Comparison of ENCODE assay signal across 26 mouse cellular contexts in genomic region chr12:75466206-75466605, GRCm38 (mm10). TPM values are rescaled to one million over a fixed set of nuclear protein-coding genes. Genes with fewer than 3 reads are reported as not detected.
A peak's percentile ranks its signal among the peaks of the same experiment; 100 is the strongest.
DNase-seq lines count a peak whose midpoint lies in the region; ATAC-seq and TF ChIP-seq lines count a peak whose summit lies in the region.
"Had no signal": no experiment of that assay in that cellular context is flagged by ENCODE, and none has a peak within 500 bp of the region (broad histone marks: within the 10 kb centered on the region; RNA-seq: fewer than 3 reads in every experiment).

No protein-coding gene starts in this region.

- TF ChIP-seq CTCF in kidney, adult 2 months (conservative IDR thresholded peaks at IDR 0.05; ENCODE audit: insufficient read depth, insufficient read length, low read depth, low read length), result no peak
- no peak for TF ChIP-seq CTCF in lung, embryonic 14.5 days (IDR thresholded peaks at IDR 0.05; ENCODE audit: low read depth)

- 0 out of 2 replicates have a peak overlapping the region, but pooled peaks have one; percentile 4 for H3K27ac ChIP-seq in hindbrain, embryonic 12.5 days
- H3K27ac ChIP-seq in hindbrain, embryonic 14.5 days, result no peak overlapping the region
- H3K27ac ChIP-seq in kidney, adult 2 months (ENCODE audit: insufficient read depth, low read depth, low read length), result 0 out of 2 replicates have a peak overlapping the region, but pooled peaks have one; percentile 4
- no peak overlapping the region for H3K27ac ChIP-seq in kidney, embryonic 16.5 days (ENCODE audit: low read length)
- H3K27ac ChIP-seq in limb, embryonic 12.5 days, result no peak overlapping the region
- H3K27ac ChIP-seq in limb, embryonic 10.5 days, result no peak overlapping the region
- H3K27ac ChIP-seq in lung, embryonic 14.5 days (ENCODE audit: low read depth), result no peak overlapping the region
- H3K27ac ChIP-seq: forebrain, embryonic 10.5 days had no signal

- no peak for DNase-seq in hindbrain, embryonic 14.5 days (ENCODE audit: low spot score)
- DNase-seq in kidney, adult 2 months, result peak; percentile 58
- no peak for DNase-seq in limb, embryonic 10.5 days (ENCODE audit: low spot score)
- no peak for DNase-seq in lung, embryonic 14.5 days
- DNase-seq in lung, postnatal 10 days, result no peak
- DNase-seq: adrenal gland, adult 2 months; adrenal gland, postnatal 10 days; adrenal gland, postnatal 25 days; cerebellum, adult 11 months; cerebellum, adult 18-20 months; cerebellum, adult 8-10 months; cerebellum, adult 9-11 months; cerebellum, postnatal 14 days; cerebellum, postnatal 36 days; embryo, embryonic 11 days had no signal

- peaks cover 57% of the 10 kb centered on the region for H3K36me3 ChIP-seq in hindbrain, embryonic 12.5 days
- H3K36me3 ChIP-seq in hindbrain, embryonic 14.5 days (replicated peaks; ENCODE audit: control insufficient read depth, insufficient read depth), result peaks cover 63% of the 10 kb centered on the region
- H3K36me3 ChIP-seq in kidney, adult 2 months (ENCODE audit: control insufficient read depth, insufficient read depth, low read length), result peaks cover 1% of the 10 kb centered on the region; the same call in 1 of the 2 replicates
- peaks cover 39% of the 10 kb centered on the region for H3K36me3 ChIP-seq in kidney, embryonic 16.5 days (ENCODE audit: insufficient read depth, low read length)
- H3K36me3 ChIP-seq in limb, embryonic 12.5 days, result peaks cover 63% of the 10 kb centered on the region
- H3K36me3 ChIP-seq in limb, embryonic 10.5 days, result peaks cover 70% of the 10 kb centered on the region
- H3K36me3 ChIP-seq in lung, embryonic 14.5 days (ENCODE audit: insufficient read depth), result peaks cover 42% of the 10 kb centered on the region

- 93% methylated on average over 7 of the region's 7 CpGs for WGBS in hindbrain, embryonic 12.5 days
- 93% methylated on average over 7 of the region's 7 CpGs for WGBS in hindbrain, embryonic 14.5 days
- WGBS in kidney, adult 2 months, result 53% methylated on average over 7 of the region's 7 CpGs
- 90% methylated on average over 7 of the region's 7 CpGs for WGBS in kidney, embryonic 16.5 days
- WGBS in limb, embryonic 12.5 days, result 94% methylated on average over 7 of the region's 7 CpGs
- WGBS in limb, embryonic 10.5 days, result 92% methylated on average over 7 of the region's 7 CpGs
- WGBS in lung, embryonic 14.5 days, result 82% methylated on average over 7 of the region's 7 CpGs

- H3K9me3 ChIP-seq in hindbrain, embryonic 12.5 days (replicated peaks), result no peaks in the 10 kb centered on the region
- no peaks in the 10 kb centered on the region for H3K9me3 ChIP-seq in hindbrain, embryonic 14.5 days (ENCODE audit: control insufficient read depth, low read length)
- H3K9me3 ChIP-seq in kidney, embryonic 16.5 days (ENCODE audit: low read length), result no peaks in the 10 kb centered on the region
- H3K9me3 ChIP-seq in limb, embryonic 12.5 days, result no peaks in the 10 kb centered on the region
- no peaks in the 10 kb centered on the region for H3K9me3 ChIP-seq in limb, embryonic 10.5 days (replicated peaks)
- H3K9me3 ChIP-seq in lung, embryonic 14.5 days (ENCODE audit: low read depth, low read length), result no peaks in the 10 kb centered on the region
- H3K9me3 ChIP-seq: embryonic facial prominence, embryonic 13.5 days; embryonic facial prominence, embryonic 15.5 days; forebrain, embryonic 10.5 days; forebrain, embryonic 12.5 days had no signal

- H3K4me2 ChIP-seq in hindbrain, embryonic 12.5 days (replicated peaks), result no peak overlapping the region
- no peak overlapping the region for H3K4me2 ChIP-seq in hindbrain, embryonic 14.5 days (replicated peaks)
- H3K4me2 ChIP-seq in kidney, embryonic 16.5 days (replicated peaks; ENCODE audit: low read depth, low read length), result no peak overlapping the region
- H3K4me2 ChIP-seq in limb, embryonic 12.5 days, result no peak overlapping the region
- H3K4me2 ChIP-seq in lung, embryonic 14.5 days, result no peak overlapping the region
- H3K4me2 ChIP-seq: embryonic facial prominence, embryonic 13.5 days; embryonic facial prominence, embryonic 15.5 days; forebrain, embryonic 12.5 days had no signal

- H3K4me1 ChIP-seq in hindbrain, embryonic 12.5 days, result no peaks in the 10 kb centered on the region
- H3K4me1 ChIP-seq in hindbrain, embryonic 14.5 days (replicated peaks; ENCODE audit: control insufficient read depth, insufficient read depth, low read length), result no peaks in the 10 kb centered on the region
- peaks cover 17% of the 10 kb centered on the region for H3K4me1 ChIP-seq in kidney, adult 2 months (ENCODE audit: control insufficient read depth, insufficient read depth, low read length)
- H3K4me1 ChIP-seq in kidney, embryonic 16.5 days (ENCODE audit: insufficient read depth, low read length), result 0 out of 2 replicates have a peak, but pooled peaks cover 7% of the 10 kb centered on the region
- H3K4me1 ChIP-seq in limb, embryonic 12.5 days (replicated peaks), result no peaks in the 10 kb centered on the region
- H3K4me1 ChIP-seq in limb, embryonic 10.5 days, result peaks cover 3% of the 10 kb centered on the region; the same call in 1 of the 2 replicates
- no peaks in the 10 kb centered on the region for H3K4me1 ChIP-seq in lung, embryonic 14.5 days (ENCODE audit: insufficient read depth)
- H3K4me1 ChIP-seq: embryonic facial prominence, embryonic 15.5 days had no signal

- no peak for TF ChIP-seq POLR2A in kidney, adult 2 months (IDR thresholded peaks at IDR 0.05; ENCODE audit: low read depth, low read length)

- no peak overlapping the region for H3K4me3 ChIP-seq in hindbrain, embryonic 12.5 days
- no peak overlapping the region for H3K4me3 ChIP-seq in hindbrain, embryonic 14.5 days (replicated peaks; ENCODE audit: low read length)
- no peak overlapping the region for H3K4me3 ChIP-seq in kidney, adult 2 months (ENCODE audit: insufficient read depth, low read depth, low read length)
- no peak overlapping the region for H3K4me3 ChIP-seq in kidney, embryonic 16.5 days (ENCODE audit: low read length)
- H3K4me3 ChIP-seq in limb, embryonic 12.5 days (replicated peaks), result no peak overlapping the region
- no peak overlapping the region for H3K4me3 ChIP-seq in limb, embryonic 10.5 days
- no peak overlapping the region for H3K4me3 ChIP-seq in lung, embryonic 14.5 days (ENCODE audit: low read depth, low read length)
- H3K4me3 ChIP-seq: embryonic facial prominence, embryonic 13.5 days; embryonic facial prominence, embryonic 15.5 days; erythroblast, embryonic 14.5 days; forebrain, embryonic 10.5 days; forebrain, embryonic 12.5 days had no signal

- no peak overlapping the region for H3K9ac ChIP-seq in hindbrain, embryonic 12.5 days
- H3K9ac ChIP-seq in hindbrain, embryonic 14.5 days, result no peak overlapping the region
- no peak overlapping the region for H3K9ac ChIP-seq in kidney, embryonic 16.5 days (replicated peaks; ENCODE audit: low read length)
- no peak overlapping the region for H3K9ac ChIP-seq in limb, embryonic 12.5 days (replicated peaks)
- no peak overlapping the region for H3K9ac ChIP-seq in lung, embryonic 14.5 days
- H3K9ac ChIP-seq: embryonic facial prominence, embryonic 13.5 days; embryonic facial prominence, embryonic 15.5 days; forebrain, embryonic 12.5 days had no signal

- H3K27me3 ChIP-seq in hindbrain, embryonic 12.5 days, result no peaks in the 10 kb centered on the region
- no peaks in the 10 kb centered on the region for H3K27me3 ChIP-seq in hindbrain, embryonic 14.5 days (ENCODE audit: control insufficient read depth, insufficient read depth, low read length)
- H3K27me3 ChIP-seq in kidney, adult 2 months (replicated peaks; ENCODE audit: control insufficient read depth, insufficient read depth, low read length), result no peaks in the 10 kb centered on the region
- H3K27me3 ChIP-seq in kidney, embryonic 16.5 days (ENCODE audit: insufficient read depth, low read length), result no peaks in the 10 kb centered on the region
- H3K27me3 ChIP-seq in limb, embryonic 12.5 days, result no peaks in the 10 kb centered on the region
- H3K27me3 ChIP-seq in limb, embryonic 10.5 days (ENCODE audit: low read depth, poor library complexity, severe bottlenecking), result no peaks in the 10 kb centered on the region
- no peaks in the 10 kb centered on the region for H3K27me3 ChIP-seq in lung, embryonic 14.5 days (ENCODE audit: insufficient read depth, low read length)
- H3K27me3 ChIP-seq: embryonic facial prominence, embryonic 13.5 days; embryonic facial prominence, embryonic 15.5 days; forebrain, embryonic 12.5 days had no signal

- no peak for ATAC-seq in hindbrain, embryonic 12.5 days (ENCODE audit: low FRiP score)
- ATAC-seq in hindbrain, embryonic 14.5 days (ENCODE audit: low FRiP score), result no peak
- no peak for ATAC-seq in kidney, embryonic 16.5 days (ENCODE audit: low FRiP score, low TSS enrichment)
- ATAC-seq in limb, embryonic 12.5 days (ENCODE audit: insufficient number of reproducible peaks, insufficient read depth, low FRiP score, low TSS enrichment, low read depth), result peak; percentile 6; the same call in 1 of the 2 replicates
- ATAC-seq in lung, embryonic 14.5 days (ENCODE audit: insufficient read depth), result peak; percentile 17; the same call in 1 of the 2 replicates
- ATAC-seq: forebrain, embryonic 14.5 days had no signal

RNA-seq across cellular contexts. Expression of gene Gphb5, which starts 49.6 kb away (rescaled TPM):
- not detected in 2 replicates for polyA plus RNA-seq in hindbrain, embryonic 12.5 days (2016; fragmentation: Nextera tagmentation; extraction: Ambion mirVana)
- polyA plus RNA-seq in hindbrain, embryonic 14.5 days (2014; fragmentation: Nextera tagmentation; extraction: Ambion mirVana), result not detected in 2 replicates
- not detected in 2 replicates for polyA plus RNA-seq in kidney, adult 2 months (2012; rRNA removed)
- polyA plus RNA-seq in kidney, embryonic 16.5 days (2015; fragmentation: Nextera tagmentation; extraction: Ambion mirVana), result not detected in 2 replicates
- polyA plus RNA-seq in limb, embryonic 12.5 days (2016; fragmentation: Nextera tagmentation; extraction: Ambion mirVana), result not detected in 2 replicates
- polyA plus RNA-seq in limb, embryonic 10.5 days (2016; fragmentation: Nextera tagmentation; extraction: Ambion mirVana), result not detected in 2 replicates
- polyA plus RNA-seq in lung, embryonic 14.5 days (2014; fragmentation: Nextera tagmentation; extraction: Ambion mirVana), result not detected in 2 replicates
- polyA plus RNA-seq: adrenal gland, adult 2 months; C2C12; embryonic facial prominence, embryonic 11.5 days; embryonic facial prominence, embryonic 13.5 days; embryonic facial prominence, embryonic 15.5 days; erythroblast, embryonic 14.5 days; forebrain, embryonic 10.5 days; forebrain, embryonic 12.5 days; forebrain, embryonic 14.5 days had no signal

Comparison
In these comparisons a context has a peak if more than half of its experiments do, and no peak if none do; other contexts are left out.
1. H3K27ac ChIP-seq: peak in hindbrain, embryonic 12.5 days (single experiment) and kidney, adult 2 months (single experiment); none in hindbrain, embryonic 14.5 days (single experiment), kidney, embryonic 16.5 days (single experiment), limb, embryonic 12.5 days (single experiment), limb, embryonic 10.5 days (single experiment) and lung, embryonic 14.5 days (single experiment).
2. ATAC-seq: peak in limb, embryonic 12.5 days (single experiment) and lung, embryonic 14.5 days (single experiment); none in hindbrain, embryonic 12.5 days (single experiment), hindbrain, embryonic 14.5 days (single experiment) and kidney, embryonic 16.5 days (single experiment).